Mouse (Mus musculus): ENCODE data around the gene Pcsk1n.

DNA sequence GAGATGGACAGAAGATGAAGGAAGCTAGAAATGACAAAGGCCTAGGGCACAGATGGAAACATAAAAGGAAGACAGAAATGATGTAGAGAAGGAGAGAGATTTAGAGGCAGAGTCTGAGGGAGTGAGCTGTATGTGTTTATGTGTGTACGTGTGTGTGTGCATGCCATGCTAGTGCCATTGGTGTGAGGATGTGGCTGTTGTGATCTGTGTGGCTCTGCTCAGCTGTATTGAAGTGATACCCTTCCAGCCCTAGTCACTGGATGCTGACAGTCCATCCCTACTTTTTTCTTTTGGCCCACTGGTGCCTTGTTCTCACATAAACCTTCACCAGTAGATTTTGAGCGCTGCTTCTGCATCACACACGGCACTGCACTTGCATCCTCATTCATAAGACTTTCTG lies 49.3 kb downstream of the Pcsk1n start:
- no peak for TF ChIP-seq MAFK (IDR thresholded peaks at IDR 0.05; ENCODE audit: insufficient read depth, low read depth, low read length)
- TF ChIP-seq HCFC1 (IDR thresholded peaks at IDR 0.05; ENCODE audit: borderline replicate concordance, insufficient read depth, low read length), result no peak
- no peak for TF ChIP-seq ZNF384 (IDR thresholded peaks at IDR 0.05; ENCODE audit: low read depth, low read length)
